Comparison of ENCODE assay signal across 11 mouse cellular contexts in the genomic region with DNA sequence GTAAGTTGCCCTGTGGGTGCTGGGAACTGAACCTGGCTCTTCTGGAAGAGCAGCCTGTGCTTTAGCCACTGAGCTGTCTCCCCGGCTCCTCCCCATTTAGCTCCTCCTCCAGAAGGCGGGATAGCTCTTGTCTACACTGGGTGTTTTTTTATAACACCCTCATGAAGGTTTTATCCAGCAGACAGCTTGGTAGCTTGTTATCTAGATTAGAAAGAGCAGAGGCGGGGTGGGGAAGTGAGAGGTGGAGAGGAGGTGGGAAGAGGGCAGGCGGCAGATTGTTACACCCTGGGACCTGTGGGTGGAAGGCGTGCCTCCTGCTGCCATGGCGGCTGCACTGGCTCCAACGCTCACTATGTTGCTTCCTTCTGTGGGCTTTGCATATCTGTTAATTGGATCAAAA. TPM values are rescaled to one million over a fixed set of nuclear protein-coding genes. Genes with fewer than 3 reads are reported as not detected.
A peak's percentile ranks its signal among the peaks of the same experiment; 100 is the strongest.
DNase-seq lines count a peak whose midpoint lies in the region; ATAC-seq and TF ChIP-seq lines count a peak whose summit lies in the region.
"Had no signal": no experiment of that assay in that cellular context is flagged by ENCODE, and none has a peak within 500 bp of the region (broad histone marks: within the 10 kb centered on the region; RNA-seq: fewer than 3 reads in every experiment).

No protein-coding gene starts in this region.

- peak overlapping the region; percentile 15; the same call in 1 of the 2 replicates for H3K4me2 ChIP-seq in liver, embryonic 14.5 days (ENCODE audit: low read depth)
- no peak overlapping the region for H3K4me2 ChIP-seq in neural tube, embryonic 15.5 days

- ATAC-seq in liver, embryonic 14.5 days (ENCODE audit: insufficient read depth) = peak; percentile 82
- ATAC-seq in neural tube, embryonic 15.5 days (ENCODE audit: low FRiP score) = no peak
- ATAC-seq: hindbrain, postnatal 0 days had no signal

- no peak overlapping the region for H3K9ac ChIP-seq in liver, embryonic 14.5 days (replicated peaks)
- no peak overlapping the region for H3K9ac ChIP-seq in neural tube, embryonic 15.5 days (replicated peaks)

- peaks cover 2% of the 10 kb centered on the region for H3K36me3 ChIP-seq in liver, embryonic 14.5 days (replicated peaks; ENCODE audit: control insufficient read depth, insufficient read depth, low read depth)
- H3K36me3 ChIP-seq in neural tube, embryonic 15.5 days = no peaks in the 10 kb centered on the region

- no peak for TF ChIP-seq CTCF in liver, embryonic 14.5 days (IDR thresholded peaks at IDR 0.05; ENCODE audit: low read depth)

- no peak overlapping the region for H3K4me3 ChIP-seq in liver, embryonic 14.5 days (ENCODE audit: insufficient read depth in 1 of 2, low read depth in 2 of 2, low read length in 2 of 2)
- H3K4me3 ChIP-seq in neural tube, embryonic 15.5 days (replicated peaks) = no peak overlapping the region
- H3K4me3 ChIP-seq: erythroblast, embryonic 14.5 days had no signal

- no peak for TF ChIP-seq EP300 in liver, embryonic 14.5 days (IDR thresholded peaks at IDR 0.05; ENCODE audit: low read depth)

- DNase-seq in R1 (ENCODE audit: low read depth, low spot score) = peak; percentile 38
- peak; percentile 58 for DNase-seq in c-Kit-positive CD71-positive TER-119-negative erythroid progenitor cells, embryonic 14.5 days (ENCODE audit: low read depth)
- DNase-seq in cerebellum, postnatal 36 days = peak; percentile 17 to 28
- DNase-seq in liver, embryonic 14.5 days (ENCODE audit: low read depth in 3 of 3, low spot score in 3 of 3) = peak; percentile 68 to 74 (median 68)
- DNase-seq in thymus, postnatal 0 days (ENCODE audit: low spot score) = no peak
- no peak for DNase-seq in kidney, postnatal 14 days
- DNase-seq: adrenal gland, postnatal 25 days; right cerebral cortex, postnatal 14 days had no signal

- peak overlapping the region; percentile 21; the same call in 1 of the 2 replicates for H3K27ac ChIP-seq in liver, embryonic 14.5 days
- H3K27ac ChIP-seq in neural tube, embryonic 15.5 days (replicated peaks) = no peak overlapping the region
- H3K27ac ChIP-seq: hindbrain, postnatal 0 days had no signal

- H3K9me3 ChIP-seq in liver, embryonic 14.5 days (ENCODE audit: control insufficient read depth, low read length) = no peaks in the 10 kb centered on the region
- H3K9me3 ChIP-seq in neural tube, embryonic 15.5 days (replicated peaks) = no peaks in the 10 kb centered on the region

- H3K27me3 ChIP-seq in liver, embryonic 14.5 days (ENCODE audit: control insufficient read depth, insufficient read depth, low read length) = no peaks in the 10 kb centered on the region
- H3K27me3 ChIP-seq in neural tube, embryonic 15.5 days (replicated peaks) = no peaks in the 10 kb centered on the region

- WGBS in liver, embryonic 14.5 days (ENCODE audit: insufficient replicate concordance) = 18% methylated on average over 7 of the region's 7 CpGs
- 85% methylated on average over 7 of the region's 7 CpGs for WGBS in neural tube, embryonic 15.5 days

- peaks cover 26 to 32% of the 10 kb centered on the region in 2 experiments for H3K4me1 ChIP-seq in liver, embryonic 14.5 days (replicated peaks; ENCODE audit: control insufficient read depth in 2 of 2, insufficient read depth in 2 of 2, low read length in 1 of 2)
- peaks cover 10% of the 10 kb centered on the region for H3K4me1 ChIP-seq in neural tube, embryonic 15.5 days

RNA-seq across cellular contexts. Expression of a gene that starts 39.8 kb away (rescaled TPM):
- polyA plus RNA-seq in liver, embryonic 14.5 days (2012; rRNA removed) = 5.4 and 6.5 TPM in 2 replicates
- 4.9 and 5.8 TPM in 2 replicates for polyA plus RNA-seq in liver, embryonic 14.5 days (2014; fragmentation: Nextera tagmentation; extraction: Ambion mirVana)
- 18.7 and 20.2 TPM in 2 replicates for polyA plus RNA-seq in thymus, postnatal 0 days (2015; fragmentation: Nextera tagmentation; extraction: Ambion mirVana)
- polyA plus RNA-seq in neural tube, embryonic 15.5 days (2015; fragmentation: Nextera tagmentation; extraction: Ambion mirVana) = 1.1 and 3.9 TPM in 2 replicates

RNA-seq across cellular contexts. Expression of a gene that starts 58.4 kb away (rescaled TPM):
- polyA plus RNA-seq in liver, embryonic 14.5 days (2012; rRNA removed) = 3.9 and 4.3 TPM in 2 replicates
- 5.0 and 5.1 TPM in 2 replicates for polyA plus RNA-seq in liver, embryonic 14.5 days (2014; fragmentation: Nextera tagmentation; extraction: Ambion mirVana)
- polyA plus RNA-seq in thymus, postnatal 0 days (2015; fragmentation: Nextera tagmentation; extraction: Ambion mirVana) = 17.8 and 19.4 TPM in 2 replicates
- 15.1 and 15.8 TPM in 2 replicates for polyA plus RNA-seq in neural tube, embryonic 15.5 days (2015; fragmentation: Nextera tagmentation; extraction: Ambion mirVana)

Comparison
In these comparisons a context has a peak if more than half of its experiments do, and no peak if none do; other contexts are left out.
1. DNase-seq: peak in R1 (single experiment), c-Kit-positive CD71-positive TER-119-negative erythroid progenitor cells, embryonic 14.5 days (single experiment), cerebellum, postnatal 36 days (2 of 2) and liver, embryonic 14.5 days (3 of 3); none in thymus, postnatal 0 days (single experiment) and kidney, postnatal 14 days (single experiment).